Mouse (Mus musculus) intestine, embryonic 16.5 days (tissue): Measurements from ENCODE around the gene Fam83b. TPM values are rescaled to one million over a fixed set of nuclear protein-coding genes. Genes with fewer than 3 reads are reported as not detected.

Source experiments
- ATAC-seq: fragments of 200-750 bp; cut with Nextera tagmentation; 2 replicates; pipeline ENCODE4 v1.8.0; 2017; ENCODE audit warnings: moderate TSS enrichment, moderate library complexity
- H3K27ac ChIP-seq: fragments of 300-500 bp; sonication (generic); 2 replicates; pipeline ENCODE4 v1.5.1; 2014; ENCODE audit warnings: mild to moderate bottlenecking, low read length
- H3K27me3 ChIP-seq: fragments of 300-500 bp; sonication (generic); replicated peaks from 2 replicates; pipeline ENCODE4 v1.6.1; 2014; ENCODE audit warnings: low read length, control low read depth, mixed read lengths; ENCODE audit not compliant: control insufficient read depth, insufficient read depth
- H3K36me3 ChIP-seq: fragments of 300-500 bp; sonication (generic); 2 replicates; pipeline ENCODE4 v1.6.1; 2014; ENCODE audit warnings: low read length, control low read depth; ENCODE audit not compliant: control insufficient read depth, insufficient read depth
- H3K4me1 ChIP-seq: fragments of 300-500 bp; sonication (generic); 2 replicates; pipeline ENCODE4 v1.6.1; 2014; ENCODE audit warnings: low read length, control low read depth, mixed read lengths; ENCODE audit not compliant: control insufficient read depth, insufficient read depth
- H3K4me2 ChIP-seq: fragments of 300-500 bp; sonication (generic); 2 replicates; pipeline ENCODE4 v1.6.1; 2014; ENCODE audit warnings: low read depth, low read length, control low read depth
- H3K4me3 ChIP-seq: fragments of 300-500 bp; sonication (generic); 2 replicates; pipeline ENCODE4 v1.5.1; 2014; ENCODE audit warnings: mild to moderate bottlenecking, low read length
- H3K9ac ChIP-seq: fragments of 300-500 bp; sonication (generic); 2 replicates; pipeline ENCODE4 v1.6.1; 2014; ENCODE audit warnings: low read depth, low read length
- H3K9me3 ChIP-seq: fragments of 300-500 bp; sonication (generic); 2 replicates; pipeline ENCODE4 v1.6.1; 2016; ENCODE audit warnings: low read length, control low read depth; ENCODE audit not compliant: control insufficient read depth
- WGBS: fragments of 180-500 bp; shearing (Covaris S2); extraction: QIAGEN DNeasy Blood & Tissue Kit; methylation state at CpG from one replicate; pipeline ENCODE4 v1.1.7; 2014; 5-methylcytosine and 5-hydroxymethylcytosine counted together
- polyA plus RNA-seq: library from polyadenylated mRNA; unstranded; fragments of >200 nt; fragmentation: Nextera tagmentation; extraction: Ambion mirVana; gene quantifications from 2 replicates; pipeline ENCODE4 v1.2.1, GENCODE M21; 2015

Fam83b gene
- polyA plus RNA-seq, 1 experiment from 2014 or later, result 11.2 TPM

DNA sequence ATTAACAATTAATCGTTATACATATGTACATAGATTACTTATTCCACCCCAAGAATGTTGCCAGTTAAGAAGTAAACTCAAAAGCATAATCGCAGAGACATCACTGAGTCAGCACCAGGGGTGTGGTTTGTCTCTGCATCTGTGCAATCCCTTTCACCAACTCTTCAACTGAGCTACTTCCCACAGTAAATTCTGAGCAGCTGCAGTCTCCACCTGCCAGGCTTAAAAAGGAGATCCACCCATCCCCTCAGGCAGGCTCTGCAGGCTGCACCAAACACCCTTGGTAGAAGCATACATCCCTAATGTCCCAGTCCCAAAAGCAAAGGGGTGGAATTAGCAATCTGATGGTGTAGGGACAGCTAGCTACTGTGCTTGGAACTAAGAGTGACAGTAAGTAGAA is 1.3 kb downstream of the Fam83b start:
- no peak for ATAC-seq
- Histone ChIP-seq H3K27ac (no peak overlapping the region), H3K4me2 (peak overlapping the region; percentile 90), H3K27me3 (no peaks in the 10 kb centered on the region), H3K9ac (no peak overlapping the region), H3K4me3 (peak overlapping the region; percentile 61), H3K4me1 (peaks cover 9% of the 10 kb centered on the region), H3K36me3 (no peaks in the 10 kb centered on the region), H3K9me3 (no peaks in the 10 kb centered on the region)
- 56% methylated on average over 2 of the region's 2 CpGs for WGBS

DNA sequence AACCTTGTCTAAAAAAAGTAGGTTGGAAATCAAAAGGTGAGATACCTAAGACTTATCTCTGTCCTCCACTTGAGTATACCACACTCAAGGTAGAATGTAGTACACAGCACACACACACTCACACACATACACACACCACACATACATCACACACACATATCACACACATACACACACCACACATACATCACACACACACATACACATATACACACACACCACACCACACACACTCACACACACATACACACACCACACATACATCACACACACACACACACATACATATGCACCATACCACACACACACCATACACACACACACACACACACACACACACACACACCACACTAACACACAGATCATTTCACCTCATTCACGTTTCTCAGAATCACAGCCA is 2.8 kb downstream of the Fam83b start:
- H3K9me3 ChIP-seq, result no peaks in the 10 kb centered on the region
- ATAC-seq, result no peak
- H3K27me3 ChIP-seq, result no peaks in the 10 kb centered on the region
- peaks cover 9% of the 10 kb centered on the region for H3K4me1 ChIP-seq
- no peak overlapping the region for H3K27ac ChIP-seq
- no peak overlapping the region for H3K4me3 ChIP-seq
- H3K4me2 ChIP-seq, result no peak overlapping the region
- no peaks in the 10 kb centered on the region for H3K36me3 ChIP-seq
- no peak overlapping the region for H3K9ac ChIP-seq
- WGBS, result 75% methylated on average over 1 of the region's 1 CpGs

DNA sequence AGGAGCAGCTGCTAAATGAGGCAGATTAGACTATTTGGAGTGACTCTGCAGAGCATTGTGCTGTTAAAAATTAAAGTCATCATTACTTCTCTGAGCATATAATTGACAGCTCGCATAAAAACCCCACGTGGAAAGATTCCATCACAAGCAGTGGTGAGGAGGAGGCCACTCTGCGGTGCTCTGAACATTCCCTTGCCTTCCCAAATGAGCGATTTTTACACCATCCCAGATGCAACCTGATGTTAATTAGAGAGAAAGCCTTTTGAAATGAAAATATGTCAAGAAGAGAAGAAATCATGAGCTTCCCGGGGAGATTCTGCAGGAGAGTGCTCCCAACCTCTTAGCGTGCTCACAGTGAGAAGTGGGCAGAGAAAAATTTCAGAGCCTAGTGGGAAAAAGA is 4.1 kb downstream of the Fam83b start:
- WGBS, result 43% methylated on average over 6 of the region's 6 CpGs
- no peak overlapping the region for H3K9ac ChIP-seq
- no peaks in the 10 kb centered on the region for H3K27me3 ChIP-seq
- peaks cover 9% of the 10 kb centered on the region for H3K4me1 ChIP-seq
- no peak overlapping the region for H3K4me3 ChIP-seq
- H3K36me3 ChIP-seq, result no peaks in the 10 kb centered on the region
- no peak overlapping the region for H3K4me2 ChIP-seq
- ATAC-seq, result no peak
- H3K9me3 ChIP-seq, result no peaks in the 10 kb centered on the region
- H3K27ac ChIP-seq, result no peak overlapping the region

DNA sequence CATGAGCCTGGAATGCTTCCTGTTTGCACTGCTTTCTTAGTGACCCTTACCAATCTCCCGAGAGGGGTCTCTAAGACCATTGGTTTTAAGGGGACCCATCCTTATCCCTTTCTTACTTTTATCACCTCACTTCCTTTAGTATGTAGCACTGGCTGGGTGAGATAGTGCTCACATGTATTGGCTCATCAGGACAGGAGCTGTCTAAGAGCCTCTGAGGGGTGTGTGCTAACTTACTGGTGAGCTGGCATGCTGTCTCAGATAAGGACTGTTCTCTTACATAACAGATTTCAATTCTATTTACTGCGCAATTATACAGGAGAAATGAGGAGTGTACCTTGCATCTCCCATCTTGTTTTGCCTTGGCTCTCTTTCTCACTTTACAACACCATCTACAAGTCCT is 7.7 kb downstream of the Fam83b start:
- Histone ChIP-seq H3K4me2 (no peak overlapping the region), H3K4me1 (peaks cover 6% of the 10 kb centered on the region; the same call in 1 of the 2 replicates), H3K27me3 (no peaks in the 10 kb centered on the region), H3K4me3 (no peak overlapping the region), H3K27ac (no peak overlapping the region), H3K9me3 (no peaks in the 10 kb centered on the region), H3K9ac (no peak overlapping the region), H3K36me3 (no peaks in the 10 kb centered on the region)
- peak; percentile 55; the same call in 1 of the 2 replicates for ATAC-seq
- WGBS, result 87% methylated on average over 2 of the region's 2 CpGs

DNA sequence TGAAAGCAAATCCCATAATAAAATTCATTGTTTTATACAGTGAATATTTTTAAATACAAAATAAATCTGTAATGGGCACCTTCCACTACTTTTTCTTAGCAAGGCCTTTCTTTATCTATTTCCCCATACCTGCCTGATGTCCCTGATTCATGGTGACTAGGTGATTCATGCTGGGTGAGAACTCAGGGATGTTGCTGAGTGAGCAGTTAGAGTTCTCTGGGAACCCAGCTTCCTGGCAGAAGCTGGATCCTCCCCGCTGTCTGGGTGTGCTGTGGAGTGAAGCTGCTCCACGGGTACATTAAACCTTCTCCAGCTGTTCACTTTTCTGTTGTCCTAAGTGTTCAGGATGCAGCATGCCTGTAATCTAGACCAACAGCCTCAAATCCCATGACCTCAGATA is 13.2 kb downstream of the Fam83b start:
- no peak overlapping the region for H3K4me2 ChIP-seq
- no peaks in the 10 kb centered on the region for H3K4me1 ChIP-seq
- no peaks in the 10 kb centered on the region for H3K9me3 ChIP-seq
- no peak overlapping the region for H3K4me3 ChIP-seq
- 43% methylated on average over 2 of the region's 2 CpGs for WGBS
- peak overlapping the region; percentile 31; the same call in 1 of the 2 replicates for H3K27ac ChIP-seq
- no peak overlapping the region for H3K9ac ChIP-seq
- ATAC-seq, result peak; percentile 82
- H3K27me3 ChIP-seq, result no peaks in the 10 kb centered on the region
- H3K36me3 ChIP-seq, result no peaks in the 10 kb centered on the region

DNA sequence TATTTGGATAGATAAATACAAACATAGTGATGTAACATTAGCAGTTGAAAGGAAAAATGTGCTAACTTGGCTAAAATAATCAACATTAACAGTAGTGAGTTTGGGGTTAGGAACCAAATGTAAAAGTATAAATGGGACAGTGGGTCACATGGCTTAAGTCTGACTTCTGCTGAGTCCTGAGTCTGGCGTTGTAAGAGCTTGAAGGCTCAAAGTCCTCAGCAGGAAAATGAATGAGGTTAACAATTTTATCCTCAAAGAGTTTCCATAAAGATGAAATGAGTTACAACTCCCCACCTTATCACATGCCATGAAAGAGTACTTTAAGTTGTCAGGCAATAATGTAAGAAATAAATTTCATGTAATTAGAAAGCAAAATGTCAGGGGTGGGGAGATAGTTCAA is 13.8 kb downstream of the Fam83b start:
- Histone ChIP-seq H3K36me3 (no peaks in the 10 kb centered on the region), H3K27me3 (no peaks in the 10 kb centered on the region), H3K9ac (no peak overlapping the region), H3K4me1 (no peaks in the 10 kb centered on the region), H3K4me2 (no peak overlapping the region), H3K27ac (no peak overlapping the region), H3K9me3 (no peaks in the 10 kb centered on the region), H3K4me3 (no peak overlapping the region)
- peak; percentile 57 for ATAC-seq
- WGBS, result 46% methylated on average over 1 of the region's 1 CpGs

DNA sequence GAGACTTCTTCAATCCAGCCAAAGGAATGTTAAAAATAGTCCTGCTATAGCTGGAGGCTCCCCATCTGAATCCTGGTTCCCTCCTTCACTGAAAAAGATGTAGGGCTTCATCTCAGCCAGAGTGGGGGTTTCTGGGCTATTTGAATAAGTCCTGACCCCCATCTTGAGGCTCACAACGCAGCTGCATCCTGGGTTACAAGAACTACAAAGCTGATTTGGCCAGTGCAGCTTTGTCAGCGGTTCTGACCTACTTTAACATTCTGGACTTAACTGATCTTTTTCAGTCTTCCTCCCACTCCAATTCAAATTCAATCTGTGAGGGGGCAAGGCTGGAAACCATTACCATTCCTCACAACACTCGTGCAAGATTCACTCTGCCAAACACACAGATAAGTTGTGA is 20.2 kb downstream of the Fam83b start:
- H3K27ac ChIP-seq, result no peak overlapping the region
- no peaks in the 10 kb centered on the region for H3K27me3 ChIP-seq
- H3K9me3 ChIP-seq, result no peaks in the 10 kb centered on the region
- H3K4me1 ChIP-seq, result no peaks in the 10 kb centered on the region
- WGBS, result 46% methylated on average over 3 of the region's 3 CpGs
- H3K9ac ChIP-seq, result no peak overlapping the region
- ATAC-seq, result no peak
- H3K4me3 ChIP-seq, result no peak overlapping the region
- no peaks in the 10 kb centered on the region for H3K36me3 ChIP-seq
- H3K4me2 ChIP-seq, result no peak overlapping the region

DNA sequence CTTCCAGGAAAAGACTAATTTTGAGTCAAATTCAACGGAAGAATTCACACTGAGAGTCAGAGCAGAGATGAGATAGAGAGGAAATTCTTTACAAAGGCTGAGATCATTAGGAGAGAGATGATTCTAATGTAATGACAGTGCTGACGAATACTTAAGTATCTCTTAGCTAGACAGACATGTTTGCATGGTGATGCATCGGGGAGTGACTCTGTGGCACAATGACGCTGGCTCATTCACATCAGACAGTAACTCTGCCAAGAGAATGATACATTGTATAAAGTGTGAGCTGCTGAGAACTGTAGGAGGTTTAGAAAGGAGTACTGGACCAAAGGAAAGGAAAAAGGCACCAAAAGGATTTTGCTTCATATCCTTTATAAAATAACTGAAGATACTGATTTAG is 26.2 kb downstream of the Fam83b start:
- H3K36me3 ChIP-seq, result no peaks in the 10 kb centered on the region
- WGBS, result 69% methylated on average over 4 of the region's 4 CpGs
- no peak for ATAC-seq
- H3K27ac ChIP-seq, result no peak overlapping the region
- H3K27me3 ChIP-seq, result no peaks in the 10 kb centered on the region
- no peak overlapping the region for H3K4me2 ChIP-seq
- no peaks in the 10 kb centered on the region for H3K9me3 ChIP-seq
- no peak overlapping the region for H3K9ac ChIP-seq
- H3K4me3 ChIP-seq, result no peak overlapping the region
- H3K4me1 ChIP-seq, result peaks cover 4% of the 10 kb centered on the region; the same call in 1 of the 2 replicates

DNA sequence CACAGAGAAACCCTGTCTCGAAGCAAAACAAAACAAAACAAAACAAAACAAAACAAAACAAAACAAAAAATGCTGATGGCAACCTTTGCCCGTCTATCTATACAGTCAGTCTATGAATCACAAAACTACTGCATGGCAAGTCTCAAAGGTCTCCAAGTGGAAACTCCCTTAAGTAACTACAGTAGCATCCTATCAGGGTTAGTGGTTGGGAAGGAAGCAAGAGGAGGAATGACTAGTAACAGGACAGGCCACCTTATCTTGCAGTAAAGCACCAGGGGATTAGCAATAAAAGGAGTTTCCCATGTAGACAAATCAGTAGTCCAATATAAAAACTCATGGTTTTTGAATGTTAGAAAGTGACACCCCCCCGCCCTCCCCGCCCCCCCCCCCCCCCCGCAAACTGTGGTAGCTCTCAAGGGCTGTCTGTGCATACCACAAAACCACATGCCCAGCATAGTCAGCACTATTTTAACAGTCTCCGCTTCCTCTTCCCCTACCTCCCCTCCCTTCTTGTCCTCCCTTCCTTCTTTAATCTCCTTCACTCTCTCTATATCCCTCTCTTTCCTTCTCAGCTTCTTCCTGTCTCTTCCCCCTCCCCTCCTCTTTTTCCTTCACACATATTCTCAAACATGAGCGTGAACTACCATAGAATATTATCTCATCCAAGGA is 26.8 kb downstream of the Fam83b start:
- no peak overlapping the region for H3K4me2 ChIP-seq
- no peak overlapping the region for H3K9ac ChIP-seq
- H3K9me3 ChIP-seq, result no peaks in the 10 kb centered on the region
- H3K4me1 ChIP-seq, result peaks cover 4% of the 10 kb centered on the region; the same call in 1 of the 2 replicates
- ATAC-seq, result 0 out of 2 replicates have a peak, but pooled peaks have one; percentile 38
- no peaks in the 10 kb centered on the region for H3K27me3 ChIP-seq
- no peaks in the 10 kb centered on the region for H3K36me3 ChIP-seq
- WGBS, result 90% methylated on average over 4 of the region's 7 CpGs
- no peak overlapping the region for H3K27ac ChIP-seq
- H3K4me3 ChIP-seq, result no peak overlapping the region

DNA sequence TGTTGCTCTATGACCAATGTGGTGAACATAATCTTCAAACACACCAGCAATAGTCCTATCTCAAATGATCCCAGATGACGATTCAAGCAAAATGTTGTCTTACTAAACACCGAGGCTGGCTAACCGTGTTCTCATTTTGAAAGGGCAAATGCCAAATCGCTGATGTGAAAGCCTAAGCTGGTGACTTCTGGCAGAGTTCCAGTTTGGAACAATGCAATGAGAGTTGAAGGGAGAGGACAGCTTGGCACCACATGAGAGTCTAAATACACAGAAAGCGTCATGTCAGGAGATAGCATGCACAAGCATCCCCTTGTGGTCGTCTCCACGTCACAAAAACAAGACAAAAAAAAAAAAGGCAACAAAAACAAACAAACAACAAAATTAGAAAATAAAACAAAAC is 27.6 kb downstream of the Fam83b start:
- H3K9ac ChIP-seq, result no peak overlapping the region
- no peak for ATAC-seq
- H3K27me3 ChIP-seq, result no peaks in the 10 kb centered on the region
- no peaks in the 10 kb centered on the region for H3K9me3 ChIP-seq
- no peak overlapping the region for H3K4me3 ChIP-seq
- WGBS, result 84% methylated on average over 7 of the region's 7 CpGs
- H3K4me1 ChIP-seq, result peaks cover 4% of the 10 kb centered on the region; the same call in 1 of the 2 replicates
- no peak overlapping the region for H3K27ac ChIP-seq
- no peak overlapping the region for H3K4me2 ChIP-seq
- H3K36me3 ChIP-seq, result no peaks in the 10 kb centered on the region
